Mouse (Mus musculus) lung, adult 2 months (tissue): ENCODE data around the gene Fam89b. TPM values are rescaled to one million over a fixed set of nuclear protein-coding genes. Genes with fewer than 3 reads are reported as not detected.
A peak's percentile ranks its signal among the peaks of the same experiment; 100 is the strongest.

Experiments
- DNase-seq: peaks from one replicate; pipeline ENCODE4 v3.0.0; 2022
- H3K4me1 ChIP-seq: fragments of 200-500 bp; 2 replicates; pipeline ENCODE4 v1.6.1; 2011; ENCODE audit warnings: low read length; ENCODE audit not compliant: control insufficient read depth, insufficient read depth
- H3K4me3 ChIP-seq: fragments of 200-500 bp; replicated peaks from 2 replicates; pipeline ENCODE3; 2011; ENCODE audit warnings: low read depth, mild to moderate bottlenecking, control low read depth, low read length; ENCODE audit errors: extremely low read depth
- CTCF ChIP-seq: fragments of 200-500 bp; IDR thresholded peaks from 2 replicates; pipeline ENCODE4 v1.5.1; 2011; ENCODE audit warnings: mild to moderate bottlenecking, low read length, control low read depth; ENCODE audit not compliant: insufficient read depth
- POLR2A ChIP-seq: fragments of 200-500 bp; IDR thresholded peaks from 2 replicates; pipeline ENCODE4 v1.6.1; 2011; ENCODE audit warnings: low read depth, mild to moderate bottlenecking, control low read depth, low read length, borderline replicate concordance; ENCODE audit errors: extremely low read depth
- WGBS: fragments of 180-500 bp; shearing (Covaris S2); methylation state at CpG from one replicate; pipeline ENCODE4 v1.1.7; 2018; 5-methylcytosine and 5-hydroxymethylcytosine counted together
- polyA plus RNA-seq: library from polyadenylated mRNA; depleted of rRNA; stranded (reverse); fragments of >200 nt; gene quantifications from 2 replicates; pipeline ENCODE4 v1.2.3, GENCODE M21; 2012

The Fam89b gene
- polyA plus RNA-seq, 1 experiment, result 234 TPM

- TF ChIP-seq POLR2A, result no peak
- TF ChIP-seq CTCF, result no peak
- DNase-seq, result peak; percentile 77
- H3K4me1 ChIP-seq, result peaks cover 10% of the 10 kb centered on the region
- WGBS, result 3% methylated on average over 2 of the region's 2 CpGs
- H3K4me3 ChIP-seq, result no peak overlapping the region
Observed at GRCm38 (mm10) chr19:5713730-5714129, 15.7 kb downstream of the Fam89b start.

GRCm38 (mm10) chr19:5713255-5713654, 16.2 kb downstream of the Fam89b start:
- WGBS, result 71% methylated on average over 5 of the region's 5 CpGs
- DNase-seq, result no peak
- TF ChIP-seq POLR2A (no peak), CTCF (no peak)
- Histone ChIP-seq H3K4me1 (peaks cover 10% of the 10 kb centered on the region), H3K4me3 (no peak overlapping the region)

GRCm38 (mm10) chr19:5711907-5712460, 17.5 kb downstream of the Fam89b start:
- no peak for DNase-seq
- no peak for TF ChIP-seq POLR2A
- no peak for TF ChIP-seq CTCF
- 76% methylated on average over 14 of the region's 14 CpGs for WGBS
- Histone ChIP-seq H3K4me1 (peaks cover 10% of the 10 kb centered on the region), H3K4me3 (no peak overlapping the region)

- no peak overlapping the region for H3K4me3 ChIP-seq
- peaks cover 10% of the 10 kb centered on the region for H3K4me1 ChIP-seq
- 26% methylated on average over 3 of the region's 3 CpGs for WGBS
- no peak for TF ChIP-seq POLR2A
- peak; percentile 80 for TF ChIP-seq CTCF
- peak; percentile 68 for DNase-seq
Observed at GRCm38 (mm10) chr19:5711218-5711617, 18.2 kb downstream of the Fam89b start.

GRCm38 (mm10) chr19:5710581-5710980, 18.9 kb downstream of the Fam89b start:
- WGBS, result 85% methylated on average over 8 of the region's 8 CpGs
- peaks cover 10% of the 10 kb centered on the region for H3K4me1 ChIP-seq
- no peak overlapping the region for H3K4me3 ChIP-seq
- TF ChIP-seq CTCF, result no peak
- no peak for TF ChIP-seq POLR2A
- no peak for DNase-seq

GRCm38 (mm10) chr19:5710068-5710467, 19.4 kb downstream of the Fam89b start:
- DNase-seq, result no peak
- WGBS, result 94% methylated on average over 6 of the region's 6 CpGs
- TF ChIP-seq POLR2A (no peak), CTCF (no peak)
- Histone ChIP-seq H3K4me1 (peaks cover 10% of the 10 kb centered on the region), H3K4me3 (no peak overlapping the region)

GRCm38 (mm10) chr19:5704801-5705571, 24.5 kb downstream of the Fam89b start:
- Histone ChIP-seq H3K4me1 (peaks cover 4% of the 10 kb centered on the region; the same call in 1 of the 2 replicates), H3K4me3 (no peak overlapping the region)
- no peak for DNase-seq
- WGBS, result 22% methylated on average over 10 of the region's 10 CpGs
- TF ChIP-seq CTCF, result no peak
- TF ChIP-seq POLR2A, result no peak

GRCm38 (mm10) chr19:5704163-5704800, 25.2 kb downstream of the Fam89b start, which contains the start of gene Kcnk7:
Gene Kcnk7, plus strand, starts transcription at chr19:5704367.
- no peak within 1 kb of the TSS for H3K4me3 ChIP-seq
- peak; percentile 62 for DNase-seq
- H3K4me1 ChIP-seq, result peaks cover 4% of the 10 kb centered on the region; the same call in 1 of the 2 replicates
- TF ChIP-seq POLR2A (no peak), CTCF (no peak)
- WGBS, result 51% methylated on average over 17 of the region's 17 CpGs

GRCm38 (mm10) chr19:5695849-5696462, 33.5 kb downstream of the Fam89b start:
- Histone ChIP-seq H3K4me1 (peaks cover 9% of the 10 kb centered on the region), H3K4me3 (no peak overlapping the region)
- no peak for TF ChIP-seq CTCF
- no peak for TF ChIP-seq POLR2A
- 68% methylated on average over 41 of the region's 41 CpGs for WGBS
- DNase-seq, result no peak
